Mouse (Mus musculus): Measurements from ENCODE around the gene Col5a1.

- TF ChIP-seq CTCF (IDR thresholded peaks at IDR 0.05), result no peak
- TF ChIP-seq EP300 (IDR thresholded peaks at IDR 0.05), result no peak
These were observed 151.5 kb downstream of the Col5a1 start for GRCm38 (mm10) chr2:28037505-28038390.

All from lung, postnatal 0 days (tissue).